Mouse (Mus musculus) bone marrow, adult 2 months (tissue): ENCODE data around the gene Ccdc12.

Source experiments
- CTCF ChIP-seq: fragments of 200-500 bp; IDR thresholded peaks from 2 replicates; pipeline ENCODE4 v1.5.1; 2011; ENCODE audit warnings: low read length, control low read depth; ENCODE audit not compliant: control insufficient read depth, insufficient read depth
- POLR2A ChIP-seq: fragments of 200-500 bp; IDR thresholded peaks from 2 replicates; pipeline ENCODE4 v1.6.1; 2011; ENCODE audit warnings: low read depth, mild to moderate bottlenecking, control low read depth, low read length, borderline replicate concordance; ENCODE audit not compliant: control insufficient read depth

DNA sequence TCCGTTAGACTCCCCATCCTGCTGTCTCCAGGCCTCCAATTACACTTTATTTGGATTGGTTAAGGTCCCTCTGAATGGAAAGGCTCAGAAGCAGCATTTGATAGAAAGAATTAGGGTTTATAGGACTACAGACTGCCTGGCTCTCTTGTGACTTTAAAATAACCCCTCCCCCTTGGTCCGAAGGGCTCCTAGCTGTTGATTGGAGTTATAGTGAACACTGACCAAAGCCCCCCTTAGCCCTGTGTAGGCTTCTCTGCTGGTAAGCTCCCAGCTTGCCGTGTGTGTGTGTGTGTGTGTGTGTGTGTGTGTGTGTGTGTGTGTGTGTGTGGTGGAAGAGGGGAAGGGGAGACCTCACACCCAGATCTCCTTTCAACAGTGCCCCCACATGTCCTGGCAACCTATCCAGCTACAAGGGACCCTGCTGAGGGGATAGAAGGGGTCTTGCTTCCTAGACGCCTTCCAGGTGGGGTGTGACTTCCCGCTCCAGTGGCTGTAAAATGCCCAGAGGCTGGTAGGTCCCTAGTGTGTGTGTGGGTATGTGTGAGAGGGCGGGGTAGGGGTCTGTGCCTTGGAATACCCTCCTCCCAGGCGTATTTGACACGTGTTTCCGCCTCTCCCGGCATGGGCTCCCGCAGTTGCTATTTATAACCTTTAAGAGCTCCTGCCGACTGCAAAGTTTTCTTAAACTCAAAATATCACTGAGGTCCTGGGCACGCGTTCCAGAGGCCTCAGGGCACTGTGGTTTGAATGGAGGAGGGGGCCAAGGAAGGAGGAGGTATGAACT, 94.3 kb downstream of the Ccdc12 start:
- no peak for TF ChIP-seq CTCF
- no peak for TF ChIP-seq POLR2A
